Mouse (Mus musculus): ENCODE results near the gene Ppp3r2. TPM values are rescaled to one million over a fixed set of nuclear protein-coding genes. Genes with fewer than 3 reads are reported as not detected.

Ppp3r2 gene
- not detected in 2 replicates for polyA plus RNA-seq (2016; fragmentation: Nextera tagmentation; extraction: Ambion mirVana)

- H3K36me3 ChIP-seq (replicated peaks): no peaks in the 10 kb centered on the region
- no peak within 1 kb of the TSS for H3K4me3 ChIP-seq
- WGBS: 91% methylated on average over 13 of the region's 13 CpGs
- H3K9me3 ChIP-seq: no peaks in the 10 kb centered on the region
- no peak for DNase-seq (ENCODE audit: low spot score)
- H3K27me3 ChIP-seq (replicated peaks; ENCODE audit: low read depth, poor library complexity, severe bottlenecking): no peaks in the 10 kb centered on the region
- no peaks in the 10 kb centered on the region for H3K4me1 ChIP-seq
- H3K27ac ChIP-seq (replicated peaks): no peak within 1 kb of the TSS
Observed at GRCm38 (mm10) chr4:49681812-49682211, at the start of gene Ppp3r2. Gene Ppp3r2 (minus strand): TSS chr4:49682024.

DNA sequence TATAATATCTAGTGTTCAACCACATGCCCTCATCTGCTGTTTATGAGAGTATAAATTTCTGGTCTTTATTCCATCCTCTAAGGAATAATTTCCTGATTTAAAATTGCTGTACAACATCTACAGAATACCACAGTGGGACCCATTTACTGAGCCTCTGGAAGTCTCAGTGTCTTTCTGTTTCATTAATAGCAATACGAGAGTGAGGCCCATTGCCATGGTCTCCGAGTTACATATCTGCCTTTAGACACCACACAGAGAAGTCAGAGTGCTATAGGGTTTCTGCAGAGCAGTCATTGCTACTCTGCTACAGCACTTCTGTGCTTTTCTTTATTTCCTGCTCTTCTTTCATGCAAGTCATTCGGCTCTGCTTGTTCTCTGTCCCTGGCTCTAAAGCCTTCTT, 47.5 kb upstream of the Ppp3r2 start:
- Histone ChIP-seq H3K4me3 (no peak overlapping the region), H3K36me3 (replicated peaks) (no peaks in the 10 kb centered on the region), H3K27ac (replicated peaks) (no peak overlapping the region), H3K9me3 (no peaks in the 10 kb centered on the region), H3K4me1 (no peaks in the 10 kb centered on the region), H3K27me3 (replicated peaks; ENCODE audit: low read depth, poor library complexity, severe bottlenecking) (no peaks in the 10 kb centered on the region)
- 82% methylated on average over 3 of the region's 3 CpGs for WGBS
- no peak for DNase-seq (ENCODE audit: low spot score)

- H3K9me3 ChIP-seq: no peaks in the 10 kb centered on the region
- DNase-seq (ENCODE audit: low spot score): no peak
- H3K4me1 ChIP-seq: no peaks in the 10 kb centered on the region
- no peak overlapping the region for H3K4me3 ChIP-seq
- no peaks in the 10 kb centered on the region for H3K27me3 ChIP-seq (replicated peaks; ENCODE audit: low read depth, poor library complexity, severe bottlenecking)
- 91% methylated on average over 2 of the region's 2 CpGs for WGBS
- H3K27ac ChIP-seq (replicated peaks): no peak overlapping the region
- no peaks in the 10 kb centered on the region for H3K36me3 ChIP-seq (replicated peaks)
Observed at GRCm38 (mm10) chr4:49723908-49724307, 42.1 kb upstream of the Ppp3r2 start.

GRCm38 (mm10) chr4:49691405-49692194, 9.8 kb upstream of the Ppp3r2 start:
- H3K27ac ChIP-seq (replicated peaks): no peak overlapping the region
- no peaks in the 10 kb centered on the region for H3K27me3 ChIP-seq (replicated peaks; ENCODE audit: low read depth, poor library complexity, severe bottlenecking)
- WGBS: 75% methylated on average over 12 of the region's 12 CpGs

DNA sequence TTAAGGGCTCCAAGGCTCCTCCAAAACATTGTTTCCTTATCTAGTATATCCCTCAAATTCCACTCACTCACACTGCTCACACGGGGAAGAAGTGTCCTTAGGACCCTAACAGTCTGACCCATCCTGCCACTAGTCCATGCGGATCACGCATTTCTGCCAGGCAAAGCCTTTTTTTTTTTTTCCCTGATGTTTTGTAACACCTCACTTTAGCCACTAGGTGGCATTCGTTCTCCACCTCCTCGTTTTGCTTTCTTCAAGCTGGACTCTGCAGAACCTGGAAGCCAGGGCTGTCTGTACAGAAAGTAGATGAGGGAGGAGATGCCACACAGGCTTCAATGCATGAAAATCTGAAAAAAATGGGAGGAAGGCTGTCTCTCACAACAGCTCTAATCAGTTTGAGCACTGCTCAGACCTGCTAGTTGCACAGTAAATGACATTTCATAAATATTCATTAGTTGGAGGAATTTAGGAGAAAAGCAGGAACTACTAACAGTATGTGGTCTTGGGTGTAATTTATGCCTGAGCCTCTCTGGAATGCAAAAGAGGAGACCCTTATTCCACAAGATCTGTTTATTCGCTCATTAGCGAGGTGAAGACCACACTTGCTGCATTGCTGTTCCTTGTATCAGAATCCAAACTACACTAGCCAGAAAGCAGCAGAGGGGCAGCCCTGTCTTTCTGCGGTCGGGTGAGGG, 6.9 kb upstream of the Ppp3r2 start:
- WGBS: 22% methylated on average over 9 of the region's 9 CpGs
- Histone ChIP-seq H3K27ac (replicated peaks) (no peak overlapping the region), H3K36me3 (replicated peaks) (no peaks in the 10 kb centered on the region), H3K4me1 (peaks cover 4% of the 10 kb centered on the region; the same call in 1 of the 2 replicates), H3K9me3 (no peaks in the 10 kb centered on the region), H3K27me3 (replicated peaks; ENCODE audit: low read depth, poor library complexity, severe bottlenecking) (no peaks in the 10 kb centered on the region), H3K4me3 (no peak overlapping the region)
- DNase-seq (ENCODE audit: low spot score): peak; percentile 60

More at GRCm38 (mm10) chr4:49691405-49692194, 9.8 kb upstream of the Ppp3r2 start:
- no peak for DNase-seq (ENCODE audit: low spot score)
- H3K4me1 ChIP-seq: peaks cover 4% of the 10 kb centered on the region; the same call in 1 of the 2 replicates
- no peaks in the 10 kb centered on the region for H3K9me3 ChIP-seq
- no peak overlapping the region for H3K4me3 ChIP-seq
- H3K36me3 ChIP-seq (replicated peaks): no peaks in the 10 kb centered on the region

- Histone ChIP-seq H3K4me3 (no peak overlapping the region), H3K36me3 (replicated peaks) (no peaks in the 10 kb centered on the region), H3K9me3 (no peaks in the 10 kb centered on the region), H3K27ac (replicated peaks) (no peak overlapping the region), H3K4me1 (no peaks in the 10 kb centered on the region), H3K27me3 (replicated peaks; ENCODE audit: low read depth, poor library complexity, severe bottlenecking) (no peaks in the 10 kb centered on the region)
- WGBS: 90% methylated on average over 11 of the region's 11 CpGs
- no peak for DNase-seq (ENCODE audit: low spot score)
Observed at GRCm38 (mm10) chr4:49680171-49680875, 1.5 kb downstream of the Ppp3r2 start.

DNA sequence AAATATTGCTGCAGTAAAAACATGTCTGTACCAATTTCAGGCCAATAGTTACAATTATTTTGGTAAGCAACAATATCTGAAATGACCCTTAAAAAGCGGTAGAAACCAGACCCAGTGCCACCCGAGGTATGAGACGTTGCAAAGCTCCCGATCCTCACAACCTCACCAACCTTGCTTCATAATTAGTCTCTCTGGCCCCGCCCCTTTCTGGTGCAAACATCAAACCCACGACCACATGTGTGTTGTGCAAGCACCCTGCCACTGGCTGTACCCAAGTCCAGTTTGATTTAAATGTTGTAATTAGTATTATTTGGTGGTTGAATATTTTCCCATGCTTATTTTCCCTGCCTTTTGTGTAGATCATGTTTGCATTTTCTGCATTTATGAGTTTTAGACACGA, 5.0 kb downstream of the Ppp3r2 start:
- no peak overlapping the region for H3K27ac ChIP-seq (replicated peaks)
- H3K36me3 ChIP-seq (replicated peaks): no peaks in the 10 kb centered on the region
- no peaks in the 10 kb centered on the region for H3K9me3 ChIP-seq
- no peaks in the 10 kb centered on the region for H3K4me1 ChIP-seq
- H3K27me3 ChIP-seq (replicated peaks; ENCODE audit: low read depth, poor library complexity, severe bottlenecking): no peaks in the 10 kb centered on the region
- WGBS: 83% methylated on average over 7 of the region's 7 CpGs
- no peak overlapping the region for H3K4me3 ChIP-seq
- no peak for DNase-seq (ENCODE audit: low spot score)

DNA sequence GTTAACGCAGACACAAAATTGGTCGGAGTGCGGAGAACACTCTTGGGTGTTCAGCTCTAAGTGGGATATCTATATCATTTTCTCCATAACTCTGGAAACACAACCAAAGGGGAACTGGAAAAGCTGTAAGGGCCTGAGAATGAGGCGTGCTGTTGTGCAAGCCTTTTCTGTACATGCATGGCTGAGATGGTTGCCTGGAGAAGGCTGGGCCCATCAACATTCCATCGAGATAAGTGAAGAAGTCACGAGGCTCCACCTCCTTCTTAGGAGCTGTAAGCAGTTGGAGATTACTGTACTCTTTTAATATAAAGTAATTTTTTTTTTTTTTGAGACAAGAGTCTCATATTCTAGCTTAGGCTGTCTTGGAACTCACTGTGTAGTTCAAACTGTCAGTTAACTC, 5.8 kb downstream of the Ppp3r2 start:
- Histone ChIP-seq H3K27ac (replicated peaks) (no peak overlapping the region), H3K36me3 (replicated peaks) (no peaks in the 10 kb centered on the region), H3K4me1 (no peaks in the 10 kb centered on the region), H3K27me3 (replicated peaks; ENCODE audit: low read depth, poor library complexity, severe bottlenecking) (no peaks in the 10 kb centered on the region), H3K4me3 (no peak overlapping the region), H3K9me3 (no peaks in the 10 kb centered on the region)
- DNase-seq (ENCODE audit: low spot score): no peak
- 93% methylated on average over 6 of the region's 6 CpGs for WGBS

GRCm38 (mm10) chr4:49664850-49665249, 17.0 kb downstream of the Ppp3r2 start:
- Histone ChIP-seq H3K27me3 (replicated peaks; ENCODE audit: low read depth, poor library complexity, severe bottlenecking) (no peaks in the 10 kb centered on the region), H3K36me3 (replicated peaks) (peaks cover 38% of the 10 kb centered on the region), H3K27ac (replicated peaks) (no peak overlapping the region), H3K9me3 (no peaks in the 10 kb centered on the region), H3K4me3 (no peak overlapping the region), H3K4me1 (no peaks in the 10 kb centered on the region)
- 88% methylated on average over 5 of the region's 5 CpGs for WGBS
- DNase-seq (ENCODE audit: low spot score): no peak

GRCm38 (mm10) chr4:49662231-49662630, 19.6 kb downstream of the Ppp3r2 start:
- Histone ChIP-seq H3K27me3 (replicated peaks; ENCODE audit: low read depth, poor library complexity, severe bottlenecking) (no peaks in the 10 kb centered on the region), H3K9me3 (no peaks in the 10 kb centered on the region), H3K4me1 (no peaks in the 10 kb centered on the region), H3K4me3 (no peak overlapping the region), H3K27ac (replicated peaks) (no peak overlapping the region), H3K36me3 (replicated peaks) (peaks cover 64% of the 10 kb centered on the region)
- no peak for DNase-seq (ENCODE audit: low spot score)
- WGBS: 92% methylated on average over 4 of the region's 4 CpGs

DNA sequence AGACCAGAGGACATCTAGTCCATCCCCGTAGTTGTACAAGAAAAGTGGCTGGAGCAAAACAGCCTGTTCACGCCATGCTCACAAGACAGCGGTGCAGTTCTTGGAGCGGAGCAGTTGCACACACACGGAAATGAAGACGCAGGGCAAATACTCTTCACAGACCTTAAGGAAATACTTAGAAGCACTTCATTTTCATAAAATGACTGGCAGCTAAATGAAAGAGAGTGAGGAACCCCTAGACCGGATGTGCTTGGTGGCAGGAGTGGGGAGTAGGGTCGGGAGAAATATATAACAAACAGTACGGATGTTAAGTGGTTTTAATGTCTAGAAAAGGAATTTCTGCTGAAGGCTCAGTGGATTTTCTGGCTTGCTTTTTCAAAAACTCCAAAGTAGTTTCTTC, 20.2 kb downstream of the Ppp3r2 start:
- Histone ChIP-seq H3K27me3 (replicated peaks; ENCODE audit: low read depth, poor library complexity, severe bottlenecking) (no peaks in the 10 kb centered on the region), H3K9me3 (no peaks in the 10 kb centered on the region), H3K27ac (replicated peaks) (no peak overlapping the region), H3K4me3 (no peak overlapping the region), H3K4me1 (no peaks in the 10 kb centered on the region), H3K36me3 (replicated peaks) (peaks cover 69% of the 10 kb centered on the region)
- no peak for DNase-seq (ENCODE audit: low spot score)
- WGBS: 95% methylated on average over 9 of the region's 9 CpGs

- Histone ChIP-seq H3K27me3 (replicated peaks; ENCODE audit: low read depth, poor library complexity, severe bottlenecking) (no peaks in the 10 kb centered on the region), H3K9me3 (no peaks in the 10 kb centered on the region), H3K4me3 (no peak overlapping the region), H3K4me1 (no peaks in the 10 kb centered on the region), H3K27ac (replicated peaks) (no peak overlapping the region), H3K36me3 (replicated peaks) (peaks cover 85% of the 10 kb centered on the region)
- 97% methylated on average over 1 of the region's 1 CpGs for WGBS
- DNase-seq (ENCODE audit: low spot score): no peak
Observed at GRCm38 (mm10) chr4:49659421-49659820, 22.4 kb downstream of the Ppp3r2 start.

Measured in embryonic facial prominence, embryonic 10.5 days (tissue).